Mouse (Mus musculus) embryonic facial prominence, embryonic 12.5 days (tissue): ENCODE data around the gene Clstn2. TPM values are rescaled to one million over a fixed set of nuclear protein-coding genes. Genes with fewer than 3 reads are reported as not detected.

Experiments
- ATAC-seq: fragments of 200-750 bp; cut with Nextera tagmentation; 2 replicates; pipeline ENCODE4 v1.8.0; 2017; ENCODE audit not compliant: insufficient number of reproducible peaks, insufficient read depth, low FRiP score, low TSS enrichment
- H3K27ac ChIP-seq: fragments of 300-500 bp; sonication (generic); 2 replicates; pipeline ENCODE4 v1.5.1; 2016; ENCODE audit warnings: mild to moderate bottlenecking
- H3K27me3 ChIP-seq: fragments of 300-500 bp; sonication (generic); 2 replicates; pipeline ENCODE4 v1.6.1; 2016; ENCODE audit warnings: mild to moderate bottlenecking, moderate library complexity
- H3K36me3 ChIP-seq: fragments of 300-500 bp; sonication (generic); 2 replicates; pipeline ENCODE4 v1.6.1; 2016; ENCODE audit warnings: mild to moderate bottlenecking
- H3K4me1 ChIP-seq: fragments of 300-500 bp; sonication (generic); 2 replicates; pipeline ENCODE4 v1.6.1; 2016
- H3K4me2 ChIP-seq: fragments of 300-500 bp; sonication (generic); replicated peaks from 2 replicates; pipeline ENCODE4 v1.6.1; 2016; ENCODE audit warnings: mild to moderate bottlenecking, moderate library complexity
- H3K4me3 ChIP-seq: fragments of 300-500 bp; sonication (generic); 2 replicates; pipeline ENCODE4 v1.5.1; 2016; ENCODE audit warnings: mild to moderate bottlenecking
- H3K9ac ChIP-seq: fragments of 300-500 bp; sonication (generic); 2 replicates; pipeline ENCODE4 v1.6.1; 2016; ENCODE audit warnings: mild to moderate bottlenecking, moderate library complexity
- H3K9me3 ChIP-seq: fragments of 300-500 bp; sonication (generic); 2 replicates; pipeline ENCODE4 v1.6.1; 2016; ENCODE audit warnings: mild to moderate bottlenecking, moderate library complexity
- WGBS: fragments of 180-500 bp; shearing (Covaris S2); methylation state at CpG from one replicate; pipeline ENCODE4 v1.1.7; 2016; 5-methylcytosine and 5-hydroxymethylcytosine counted together
- polyA plus RNA-seq: library from polyadenylated mRNA; unstranded; fragments of >200 nt; fragmentation: Nextera tagmentation; extraction: Ambion mirVana; gene quantifications from 2 replicates; pipeline ENCODE4 v1.2.1, GENCODE M21; 2016

Clstn2 gene
- polyA plus RNA-seq, 1 experiment from 2014 or later, result 3.5 TPM

GRCm38 (mm10) chr9:97490591-97491176, 542.3 kb downstream of the Clstn2 start:
- no peak overlapping the region for H3K4me3 ChIP-seq
- no peak for ATAC-seq
- WGBS, result 63% methylated on average over 2 of the region's 2 CpGs
- no peaks in the 10 kb centered on the region for H3K27me3 ChIP-seq
- no peak overlapping the region for H3K27ac ChIP-seq
- H3K36me3 ChIP-seq, result no peaks in the 10 kb centered on the region
- no peaks in the 10 kb centered on the region for H3K9me3 ChIP-seq
- H3K9ac ChIP-seq, result no peak overlapping the region
- H3K4me1 ChIP-seq, result no peaks in the 10 kb centered on the region
- H3K4me2 ChIP-seq, result no peak overlapping the region

GRCm38 (mm10) chr9:97486826-97487225, 546.2 kb downstream of the Clstn2 start:
- no peaks in the 10 kb centered on the region for H3K27me3 ChIP-seq
- no peak overlapping the region for H3K4me3 ChIP-seq
- no peak overlapping the region for H3K9ac ChIP-seq
- ATAC-seq, result no peak
- no peak overlapping the region for H3K27ac ChIP-seq
- 66% methylated on average over 7 of the region's 7 CpGs for WGBS
- H3K4me2 ChIP-seq, result no peak overlapping the region
- H3K4me1 ChIP-seq, result no peaks in the 10 kb centered on the region
- no peaks in the 10 kb centered on the region for H3K36me3 ChIP-seq
- H3K9me3 ChIP-seq, result no peaks in the 10 kb centered on the region

GRCm38 (mm10) chr9:97481187-97481586, 551.8 kb downstream of the Clstn2 start:
- no peak overlapping the region for H3K9ac ChIP-seq
- WGBS, result 62% methylated on average over 1 of the region's 1 CpGs
- H3K4me2 ChIP-seq, result no peak overlapping the region
- H3K36me3 ChIP-seq, result no peaks in the 10 kb centered on the region
- H3K27me3 ChIP-seq, result no peaks in the 10 kb centered on the region
- no peaks in the 10 kb centered on the region for H3K9me3 ChIP-seq
- H3K4me3 ChIP-seq, result no peak overlapping the region
- H3K27ac ChIP-seq, result no peak overlapping the region
- no peaks in the 10 kb centered on the region for H3K4me1 ChIP-seq
- ATAC-seq, result no peak

- H3K9me3 ChIP-seq, result no peaks in the 10 kb centered on the region
These were observed 556.0 kb downstream of the Clstn2 start for GRCm38 (mm10) chr9:97476961-97477360.

GRCm38 (mm10) chr9:97476456-97476855, 556.5 kb downstream of the Clstn2 start:
- Histone ChIP-seq H3K4me3 (no peak overlapping the region), H3K27me3 (no peaks in the 10 kb centered on the region), H3K9me3 (no peaks in the 10 kb centered on the region), H3K27ac (no peak overlapping the region), H3K4me2 (no peak overlapping the region), H3K4me1 (no peaks in the 10 kb centered on the region), H3K9ac (no peak overlapping the region), H3K36me3 (no peaks in the 10 kb centered on the region)
- no peak for ATAC-seq
- 74% methylated on average over 3 of the region's 3 CpGs for WGBS

More at GRCm38 (mm10) chr9:97476961-97477360, 556.0 kb downstream of the Clstn2 start:
- no peak for ATAC-seq
- Histone ChIP-seq H3K36me3 (no peaks in the 10 kb centered on the region), H3K4me2 (no peak overlapping the region), H3K4me1 (no peaks in the 10 kb centered on the region), H3K27me3 (no peaks in the 10 kb centered on the region), H3K9ac (no peak overlapping the region), H3K4me3 (no peak overlapping the region), H3K27ac (no peak overlapping the region)
- WGBS, result 22% methylated on average over 2 of the region's 2 CpGs

GRCm38 (mm10) chr9:97474896-97475295, 558.1 kb downstream of the Clstn2 start:
- H3K9me3 ChIP-seq, result no peaks in the 10 kb centered on the region
- H3K4me1 ChIP-seq, result no peaks in the 10 kb centered on the region
- H3K4me2 ChIP-seq, result no peak overlapping the region
- no peaks in the 10 kb centered on the region for H3K27me3 ChIP-seq
- H3K9ac ChIP-seq, result no peak overlapping the region
- ATAC-seq, result no peak
- H3K36me3 ChIP-seq, result no peaks in the 10 kb centered on the region
- WGBS, result 84% methylated on average over 6 of the region's 6 CpGs
- H3K27ac ChIP-seq, result no peak overlapping the region
- H3K4me3 ChIP-seq, result no peak overlapping the region

- no peak overlapping the region for H3K4me3 ChIP-seq
- no peaks in the 10 kb centered on the region for H3K27me3 ChIP-seq
- no peak overlapping the region for H3K27ac ChIP-seq
- no peaks in the 10 kb centered on the region for H3K4me1 ChIP-seq
- ATAC-seq, result no peak
- H3K9me3 ChIP-seq, result no peaks in the 10 kb centered on the region
- H3K4me2 ChIP-seq, result no peak overlapping the region
- no peaks in the 10 kb centered on the region for H3K36me3 ChIP-seq
- WGBS, result 86% methylated on average over 7 of the region's 7 CpGs
- H3K9ac ChIP-seq, result no peak overlapping the region
These were observed 561.9 kb downstream of the Clstn2 start for GRCm38 (mm10) chr9:97471014-97471591.

GRCm38 (mm10) chr9:97460452-97460851, 572.5 kb downstream of the Clstn2 start:
- H3K36me3 ChIP-seq, result no peaks in the 10 kb centered on the region
- H3K27me3 ChIP-seq, result no peaks in the 10 kb centered on the region
- no peak overlapping the region for H3K9ac ChIP-seq
- 58% methylated on average over 6 of the region's 6 CpGs for WGBS
- H3K27ac ChIP-seq, result no peak overlapping the region
- H3K4me2 ChIP-seq, result no peak overlapping the region
- no peaks in the 10 kb centered on the region for H3K4me1 ChIP-seq
- H3K4me3 ChIP-seq, result no peak overlapping the region
- H3K9me3 ChIP-seq, result no peaks in the 10 kb centered on the region
- no peak for ATAC-seq

GRCm38 (mm10) chr9:97459745-97460144, 573.2 kb downstream of the Clstn2 start:
- Histone ChIP-seq H3K27me3 (no peaks in the 10 kb centered on the region), H3K9me3 (no peaks in the 10 kb centered on the region), H3K9ac (no peak overlapping the region), H3K4me2 (no peak overlapping the region), H3K27ac (no peak overlapping the region), H3K4me3 (no peak overlapping the region), H3K36me3 (no peaks in the 10 kb centered on the region), H3K4me1 (no peaks in the 10 kb centered on the region)
- 71% methylated on average over 4 of the region's 4 CpGs for WGBS
- no peak for ATAC-seq

- H3K4me1 ChIP-seq, result no peaks in the 10 kb centered on the region
- no peak overlapping the region for H3K27ac ChIP-seq
- no peaks in the 10 kb centered on the region for H3K9me3 ChIP-seq
- WGBS, result 82% methylated on average over 13 of the region's 13 CpGs
- no peak for ATAC-seq
- no peak overlapping the region for H3K4me2 ChIP-seq
- H3K9ac ChIP-seq, result no peak overlapping the region
- no peak overlapping the region for H3K4me3 ChIP-seq
- no peaks in the 10 kb centered on the region for H3K27me3 ChIP-seq
- no peaks in the 10 kb centered on the region for H3K36me3 ChIP-seq
These were observed 583.5 kb downstream of the Clstn2 start for GRCm38 (mm10) chr9:97449316-97450050.

GRCm38 (mm10) chr9:97439872-97440636, 592.9 kb downstream of the Clstn2 start:
- Histone ChIP-seq H3K36me3 (no peaks in the 10 kb centered on the region), H3K4me3 (no peak overlapping the region), H3K4me2 (no peak overlapping the region), H3K9ac (no peak overlapping the region), H3K27me3 (no peaks in the 10 kb centered on the region), H3K27ac (no peak overlapping the region), H3K4me1 (no peaks in the 10 kb centered on the region), H3K9me3 (no peaks in the 10 kb centered on the region)
- 82% methylated on average over 7 of the region's 7 CpGs for WGBS
- ATAC-seq, result no peak
